Mouse (Mus musculus): ENCODE data around the gene Hsd3b6.

DNA sequence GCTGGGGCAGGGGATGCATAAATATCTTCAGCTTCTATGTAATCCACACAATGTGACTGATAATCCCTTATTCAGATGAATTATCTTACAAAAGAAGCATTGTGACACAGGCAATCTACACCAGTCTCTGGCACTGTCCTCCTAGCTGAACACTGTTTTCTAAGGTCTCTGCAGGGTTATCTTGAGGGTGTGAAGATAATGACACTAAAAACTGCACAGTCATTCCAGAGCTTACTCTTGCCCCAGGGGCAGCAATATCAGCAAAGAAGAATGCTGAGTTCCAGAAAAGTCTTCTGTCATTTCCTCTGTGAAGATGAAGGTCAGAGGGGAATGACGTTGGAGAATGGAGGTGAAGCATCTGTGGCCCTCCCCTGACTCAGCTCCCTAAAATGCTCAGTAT lies 42.6 kb upstream of the Hsd3b6 start:
- no peak for TF ChIP-seq CTCF (IDR thresholded peaks at IDR 0.05; ENCODE audit: control insufficient read depth, insufficient read depth, insufficient read length)
- TF ChIP-seq MAX (IDR thresholded peaks at IDR 0.05) = no peak
- no peak for TF ChIP-seq CEBPB (IDR thresholded peaks at IDR 0.05; ENCODE audit: low read depth)
- TF ChIP-seq USF1 (IDR thresholded peaks at IDR 0.05; ENCODE audit: low read depth) = no peak
- no peak for TF ChIP-seq MYOD1 (IDR thresholded peaks at IDR 0.05; ENCODE audit: control insufficient read depth, insufficient read length, low read depth)
- TF ChIP-seq MYOG (IDR thresholded peaks at IDR 0.05; ENCODE audit: control insufficient read depth, extremely low read depth, insufficient read length) = no peak
- no peak for TF ChIP-seq FOSL1 (IDR thresholded peaks at IDR 0.05; ENCODE audit: insufficient read depth, low read length, poor library complexity, severe bottlenecking)
